Mouse (Mus musculus) embryonic facial prominence, embryonic 15.5 days (tissue): ENCODE results near the gene 6330409D20Rik. TPM values are rescaled to one million over a fixed set of nuclear protein-coding genes. Genes with fewer than 3 reads are reported as not detected.

ENCODE experiments used
- ATAC-seq: fragments of 200-750 bp; cut with Nextera tagmentation; 2 replicates; pipeline ENCODE4 v1.8.0; 2017; ENCODE audit warnings: low read depth, moderate TSS enrichment; ENCODE audit not compliant: insufficient number of reproducible peaks, low FRiP score, low TSS enrichment
- H3K27ac ChIP-seq: fragments of 300-500 bp; sonication (generic); replicated peaks from 2 replicates; pipeline ENCODE4 v1.5.1; 2015; ENCODE audit warnings: mild to moderate bottlenecking, inconsistent platforms
- H3K27me3 ChIP-seq: fragments of 300-500 bp; sonication (generic); 2 replicates; pipeline ENCODE4 v1.6.1; 2015; ENCODE audit warnings: inconsistent platforms
- H3K36me3 ChIP-seq: fragments of 300-500 bp; sonication (generic); 2 replicates; pipeline ENCODE4 v1.6.1; 2015; ENCODE audit warnings: mild to moderate bottlenecking, inconsistent platforms
- H3K4me1 ChIP-seq: fragments of 300-500 bp; sonication (generic); 2 replicates; pipeline ENCODE4 v1.6.1; 2015; ENCODE audit warnings: inconsistent platforms
- H3K4me2 ChIP-seq: fragments of 300-500 bp; sonication (generic); replicated peaks from 2 replicates; pipeline ENCODE4 v1.6.1; 2015; ENCODE audit warnings: mild to moderate bottlenecking, inconsistent platforms
- H3K4me3 ChIP-seq: fragments of 300-500 bp; sonication (generic); replicated peaks from 2 replicates; pipeline ENCODE4 v1.5.1; 2015; ENCODE audit warnings: mild to moderate bottlenecking, inconsistent platforms
- H3K9ac ChIP-seq: fragments of 300-500 bp; sonication (generic); 2 replicates; pipeline ENCODE4 v1.6.1; 2015; ENCODE audit warnings: inconsistent platforms
- H3K9me3 ChIP-seq: fragments of 300-500 bp; sonication (generic); replicated peaks from 2 replicates; pipeline ENCODE4 v1.6.1; 2016; ENCODE audit warnings: inconsistent platforms
- WGBS: fragments of 180-500 bp; shearing (Covaris S2); methylation state at CpG from one replicate; pipeline ENCODE4 v1.1.7; 2015; 5-methylcytosine and 5-hydroxymethylcytosine counted together
- polyA plus RNA-seq: library from polyadenylated mRNA; unstranded; fragments of >200 nt; fragmentation: Nextera tagmentation; extraction: Ambion mirVana; gene quantifications from 2 replicates; pipeline ENCODE4 v1.2.1, GENCODE M21; 2015

6330409D20Rik gene
- polyA plus RNA-seq, 1 experiment from 2014 or later: 0.32 TPM

- Histone ChIP-seq H3K4me3 (no peak overlapping the region), H3K27ac (no peak overlapping the region), H3K36me3 (no peaks in the 10 kb centered on the region), H3K9ac (no peak overlapping the region), H3K4me2 (peak overlapping the region; percentile 34; the same call in 1 of the 2 replicates), H3K27me3 (no peaks in the 10 kb centered on the region), H3K9me3 (no peaks in the 10 kb centered on the region), H3K4me1 (peaks cover 31% of the 10 kb centered on the region)
- 53% methylated on average over 3 of the region's 3 CpGs for WGBS
- ATAC-seq: no peak
Observed at GRCm38 (mm10) chr2:32722581-32722980, 18.2 kb downstream of the 6330409D20Rik start.

DNA sequence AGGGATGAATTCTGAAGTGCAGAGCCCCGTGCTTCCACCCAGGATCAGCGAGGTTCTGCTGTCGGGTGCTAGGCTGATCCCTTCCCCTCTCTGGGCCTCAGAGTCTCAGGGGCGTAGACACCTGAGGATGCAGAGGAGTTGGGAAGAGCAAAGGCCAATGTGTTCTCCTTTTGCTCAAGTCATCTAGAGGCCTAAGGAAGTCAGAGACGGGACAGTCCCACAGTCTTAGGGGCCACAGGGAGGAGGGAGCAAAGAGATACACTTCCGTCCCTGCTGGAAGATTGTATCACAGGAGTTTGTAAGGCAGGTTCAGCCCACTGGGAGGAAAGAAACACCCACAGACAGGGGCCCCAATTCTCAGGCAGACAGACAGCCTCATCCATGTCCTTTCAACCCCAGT lies 18.8 kb downstream of the 6330409D20Rik start:
- Histone ChIP-seq H3K36me3 (no peaks in the 10 kb centered on the region), H3K4me2 (peak overlapping the region; percentile 34), H3K27me3 (no peaks in the 10 kb centered on the region), H3K4me1 (peaks cover 28% of the 10 kb centered on the region), H3K4me3 (peak overlapping the region; percentile 25), H3K9me3 (no peaks in the 10 kb centered on the region), H3K27ac (0 out of 2 replicates have a peak overlapping the region, but pooled peaks have one; percentile 17), H3K9ac (no peak overlapping the region)
- WGBS: 49% methylated on average over 6 of the region's 6 CpGs
- ATAC-seq: no peak

DNA sequence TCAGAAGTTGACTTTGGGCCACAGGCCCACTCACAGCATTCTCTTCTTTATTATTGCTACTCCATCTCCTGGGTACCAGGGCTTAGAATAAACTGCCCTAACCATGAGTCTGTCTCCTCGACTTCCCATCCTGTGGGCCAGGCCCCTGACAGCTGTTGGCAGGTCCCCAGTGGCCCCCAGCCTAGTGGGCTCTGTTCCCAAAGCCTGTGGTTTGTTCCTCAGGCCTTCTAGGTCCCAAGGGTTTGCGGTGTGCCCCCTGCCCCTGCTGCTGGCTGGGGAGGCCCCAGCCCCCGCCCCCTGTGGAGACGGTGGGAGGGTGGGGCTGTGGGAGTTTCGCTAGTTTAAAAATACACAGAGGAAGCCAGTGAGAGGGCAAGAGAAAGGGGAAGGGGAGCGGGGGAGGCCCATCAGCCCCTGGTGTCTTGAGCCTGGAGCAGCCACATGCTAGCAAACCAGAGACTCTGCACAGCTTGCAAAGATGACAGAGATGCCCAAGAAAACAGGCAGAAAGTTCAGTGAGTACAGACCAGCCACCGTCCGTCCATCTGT lies 20.1 kb downstream of the 6330409D20Rik start, which contains the start of gene Sh2d3c:
Sh2d3c (plus strand) TSS at position 375 of the 549 bp plus-strand sequence.
- no peaks in the 10 kb centered on the region for H3K36me3 ChIP-seq
- WGBS: 32% methylated on average over 8 of the region's 8 CpGs
- peak; percentile 64; the same call in 1 of the 2 replicates for ATAC-seq

DNA sequence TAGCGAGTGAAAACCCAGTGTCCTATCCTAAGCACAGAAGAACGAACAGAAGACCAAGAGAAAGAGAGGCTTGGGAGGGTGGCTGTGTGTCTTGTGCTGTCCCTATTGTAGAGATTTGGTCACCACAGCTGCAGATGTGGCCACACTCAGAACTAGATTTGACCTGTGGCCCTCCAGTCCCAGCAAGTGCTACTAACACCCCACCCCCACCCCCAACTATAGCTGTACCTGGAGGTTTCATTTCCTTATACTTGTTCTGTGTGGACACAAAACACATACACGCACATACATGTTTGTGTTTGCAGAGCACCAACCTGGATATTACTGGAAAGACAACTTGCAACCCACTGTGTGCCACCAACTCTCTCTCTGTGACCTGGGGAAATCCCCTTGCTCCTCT lies 20.8 kb downstream of the 6330409D20Rik start:
- no peak for ATAC-seq
- 92% methylated on average over 3 of the region's 3 CpGs for WGBS
- Histone ChIP-seq H3K4me1 (peaks cover 29% of the 10 kb centered on the region), H3K4me2 (no peak overlapping the region), H3K27me3 (no peaks in the 10 kb centered on the region), H3K9me3 (no peaks in the 10 kb centered on the region), H3K9ac (no peak overlapping the region), H3K27ac (peak overlapping the region; percentile 13; the same call in 1 of the 2 replicates), H3K4me3 (no peak overlapping the region), H3K36me3 (no peaks in the 10 kb centered on the region)

More for the DNA sequence above, 20.1 kb downstream of the 6330409D20Rik start, which contains the start of gene Sh2d3c:
- H3K4me3 ChIP-seq: peak within 1 kb of the TSS; percentile 25
- no peaks in the 10 kb centered on the region for H3K9me3 ChIP-seq
- peak within 1 kb of the TSS; percentile 34 for H3K4me2 ChIP-seq
- no peak within 1 kb of the TSS for H3K9ac ChIP-seq
- H3K27ac ChIP-seq: peak within 1 kb of the TSS; percentile 17
- peaks cover 26% of the 10 kb centered on the region for H3K4me1 ChIP-seq
- H3K27me3 ChIP-seq: no peaks in the 10 kb centered on the region

DNA sequence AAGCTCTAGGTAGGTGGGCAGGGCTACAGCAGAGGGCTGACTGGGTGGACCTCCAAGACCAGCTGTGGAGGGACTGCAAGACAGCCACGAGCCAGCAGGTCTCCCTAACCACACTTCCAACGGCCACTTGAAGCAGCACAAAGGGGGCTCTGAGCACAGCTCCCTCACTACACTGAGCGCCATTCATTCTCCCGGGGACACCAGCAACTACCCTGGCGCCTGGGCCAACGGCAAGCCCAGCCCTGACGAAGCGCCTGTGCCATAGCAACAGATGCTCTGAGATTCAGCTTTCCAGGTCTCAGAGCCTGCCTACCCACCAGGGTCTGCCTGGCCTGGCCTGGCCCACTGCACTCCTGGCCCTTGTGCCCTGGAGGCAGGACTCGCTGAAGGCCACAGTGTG lies 22.1 kb downstream of the 6330409D20Rik start:
- Histone ChIP-seq H3K36me3 (no peaks in the 10 kb centered on the region), H3K27me3 (no peaks in the 10 kb centered on the region), H3K27ac (no peak overlapping the region), H3K4me1 (peaks cover 42% of the 10 kb centered on the region), H3K9me3 (no peaks in the 10 kb centered on the region), H3K9ac (no peak overlapping the region), H3K4me2 (no peak overlapping the region), H3K4me3 (no peak overlapping the region)
- WGBS: 34% methylated on average over 9 of the region's 9 CpGs
- ATAC-seq: peak; percentile 73; the same call in 1 of the 2 replicates

DNA sequence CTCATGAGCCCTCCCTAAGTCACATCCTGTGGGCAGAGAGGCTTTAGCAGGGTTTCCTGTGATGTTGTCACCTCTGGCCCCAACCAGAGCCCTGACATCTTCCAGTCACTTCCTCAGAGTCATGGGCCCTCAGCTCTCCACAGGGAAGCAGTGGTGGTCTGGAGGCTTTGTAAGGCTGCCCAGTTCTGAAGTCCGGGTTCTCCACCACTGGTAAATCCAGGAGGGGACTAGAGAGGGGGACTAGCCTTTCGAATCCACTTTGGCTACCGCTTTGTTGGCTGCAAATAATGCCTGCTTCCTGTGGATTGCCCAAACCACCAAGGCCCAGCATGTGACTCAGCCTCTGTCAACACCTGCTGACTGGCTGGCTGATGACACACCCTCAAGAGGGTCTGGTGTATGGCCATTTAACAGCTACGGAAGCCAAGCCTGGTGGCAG lies 25.8 kb downstream of the 6330409D20Rik start:
- no peak overlapping the region for H3K9ac ChIP-seq
- WGBS: 56% methylated on average over 4 of the region's 4 CpGs
- no peak overlapping the region for H3K4me3 ChIP-seq
- H3K27me3 ChIP-seq: no peaks in the 10 kb centered on the region
- H3K36me3 ChIP-seq: peaks cover 12% of the 10 kb centered on the region
- ATAC-seq: no peak
- H3K4me2 ChIP-seq: no peak overlapping the region
- peak overlapping the region; percentile 45; the same call in 1 of the 2 replicates for H3K27ac ChIP-seq
- no peaks in the 10 kb centered on the region for H3K9me3 ChIP-seq
- peaks cover 34% of the 10 kb centered on the region for H3K4me1 ChIP-seq

DNA sequence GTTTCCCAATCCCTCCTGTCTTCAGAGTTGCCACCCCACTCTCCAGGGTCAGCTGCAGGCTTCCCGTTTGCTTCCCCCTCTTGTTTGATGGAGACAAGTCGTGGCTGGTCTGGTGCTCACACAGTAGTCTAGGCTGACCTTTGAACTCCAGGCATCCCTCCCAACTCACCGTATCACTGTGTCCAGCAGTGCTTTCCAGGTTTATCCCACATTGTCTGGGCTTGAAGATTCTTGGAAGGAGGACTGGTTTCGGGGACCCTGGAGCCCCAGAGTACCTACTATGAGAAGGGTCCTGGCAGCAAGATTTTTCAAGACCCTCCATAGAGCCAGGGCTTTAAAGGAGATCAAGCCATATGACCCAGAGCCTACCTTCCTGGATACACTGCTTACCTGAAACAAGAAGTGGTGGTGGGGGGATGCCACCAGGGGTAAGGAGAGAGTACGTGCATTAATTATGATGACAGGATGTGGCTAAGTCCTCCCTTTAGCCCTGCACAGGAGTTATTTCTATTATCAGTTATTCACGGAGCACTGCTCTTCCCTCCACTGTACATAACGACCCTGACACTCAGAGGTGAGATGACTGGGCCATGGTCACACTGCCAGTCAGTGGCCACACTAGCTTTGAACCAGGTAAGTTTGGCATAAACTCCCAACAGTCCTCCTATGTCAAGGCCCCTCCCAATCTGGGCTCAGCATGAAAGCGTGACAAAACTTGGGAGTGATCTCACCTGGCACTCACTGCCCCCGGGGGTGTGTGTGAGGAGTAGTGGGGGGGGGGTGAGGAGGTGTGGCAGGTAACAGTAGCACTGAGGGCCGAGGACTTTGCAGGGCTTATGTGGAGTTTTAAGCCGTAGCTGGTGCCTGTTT lies 26.5 kb downstream of the 6330409D20Rik start:
- Histone ChIP-seq H3K4me3 (no peak overlapping the region), H3K4me1 (peaks cover 34% of the 10 kb centered on the region), H3K9ac (no peak overlapping the region), H3K27me3 (no peaks in the 10 kb centered on the region), H3K9me3 (no peaks in the 10 kb centered on the region), H3K4me2 (peak overlapping the region; percentile 62; the same call in 1 of the 2 replicates), H3K27ac (peak overlapping the region; percentile 97), H3K36me3 (peaks cover 18% of the 10 kb centered on the region)
- WGBS: 47% methylated on average over 11 of the region's 11 CpGs
- no peak for ATAC-seq

DNA sequence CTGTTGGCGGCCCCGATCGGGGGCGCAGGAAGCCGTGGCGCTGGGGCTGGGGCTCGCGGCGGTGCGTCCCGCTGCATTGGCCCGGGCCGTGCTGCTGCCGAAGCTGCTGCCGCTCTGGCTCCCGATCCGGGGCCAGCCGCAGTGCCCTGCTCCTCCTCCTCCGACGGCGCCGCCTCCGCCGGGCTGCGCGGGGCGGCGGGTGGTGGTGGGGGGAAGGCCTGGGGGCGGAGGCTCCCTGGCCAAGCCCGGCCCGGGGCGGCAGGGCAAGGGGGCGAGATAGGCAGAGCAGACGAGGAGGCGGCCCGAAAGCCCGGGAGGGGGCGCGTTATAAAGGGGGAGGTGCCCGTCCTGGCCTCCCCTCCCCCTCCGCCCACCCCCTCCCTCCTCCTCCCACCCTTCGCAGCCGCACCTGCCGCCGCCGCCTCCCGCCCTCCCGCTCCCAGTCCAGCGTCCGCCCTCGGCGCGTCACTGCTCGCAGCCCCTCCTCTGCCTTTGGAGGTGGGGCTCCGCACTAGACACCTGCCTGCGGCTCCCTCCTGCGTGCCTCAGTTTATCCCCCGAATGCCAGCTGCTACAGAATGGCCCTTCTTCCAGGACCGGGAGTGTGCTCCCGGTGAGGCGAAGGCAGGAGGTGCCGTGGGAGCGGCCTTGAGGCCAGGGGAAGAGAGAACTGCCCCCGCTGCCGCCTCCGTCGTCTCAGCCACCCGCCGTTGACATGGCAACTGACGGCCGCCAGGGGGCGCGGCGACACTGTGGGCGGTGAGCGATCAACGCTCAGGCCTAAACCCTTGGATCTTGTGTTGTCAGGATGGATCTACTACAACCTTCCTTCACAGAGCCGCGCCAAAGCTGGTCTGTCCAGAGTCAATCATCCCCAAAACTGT lies 27.6 kb downstream of the 6330409D20Rik start, which contains the start of gene Cdk9:
Cdk9 (minus strand) TSS at position 143 of the 884 bp plus-strand sequence.
- no peaks in the 10 kb centered on the region for H3K9me3 ChIP-seq
- under 1% methylated on average over 64 of the region's 79 CpGs for WGBS
- peaks cover 28% of the 10 kb centered on the region for H3K36me3 ChIP-seq
- H3K4me1 ChIP-seq: peaks cover 31% of the 10 kb centered on the region
- peak; percentile 90 for ATAC-seq
- H3K4me2 ChIP-seq: peak within 1 kb of the TSS; percentile 62
- H3K27me3 ChIP-seq: no peaks in the 10 kb centered on the region
- H3K27ac ChIP-seq: peak within 1 kb of the TSS; percentile 97
- peak within 1 kb of the TSS; percentile 72 for H3K9ac ChIP-seq
- H3K4me3 ChIP-seq: peak within 1 kb of the TSS; percentile 85

DNA sequence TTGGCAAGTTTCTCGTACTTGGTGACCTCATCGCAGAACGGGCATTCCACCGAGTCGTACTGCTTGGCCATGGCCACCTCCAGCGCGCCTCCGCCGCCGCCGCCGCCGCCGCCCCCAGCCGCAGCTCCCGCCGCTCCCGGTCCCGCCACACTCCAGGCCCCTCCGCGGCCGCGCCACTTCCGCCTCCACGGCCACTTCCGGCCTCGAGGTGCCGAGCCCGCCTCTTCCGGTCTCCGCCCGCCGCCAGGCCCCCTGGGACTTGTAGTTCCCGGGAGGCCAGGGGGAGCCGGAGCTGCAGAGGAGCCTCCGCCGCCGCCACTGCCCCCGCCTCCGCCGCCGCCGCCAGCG lies 28.3 kb downstream of the 6330409D20Rik start:
- under 1% methylated on average over 28 of the region's 44 CpGs for WGBS

DNA sequence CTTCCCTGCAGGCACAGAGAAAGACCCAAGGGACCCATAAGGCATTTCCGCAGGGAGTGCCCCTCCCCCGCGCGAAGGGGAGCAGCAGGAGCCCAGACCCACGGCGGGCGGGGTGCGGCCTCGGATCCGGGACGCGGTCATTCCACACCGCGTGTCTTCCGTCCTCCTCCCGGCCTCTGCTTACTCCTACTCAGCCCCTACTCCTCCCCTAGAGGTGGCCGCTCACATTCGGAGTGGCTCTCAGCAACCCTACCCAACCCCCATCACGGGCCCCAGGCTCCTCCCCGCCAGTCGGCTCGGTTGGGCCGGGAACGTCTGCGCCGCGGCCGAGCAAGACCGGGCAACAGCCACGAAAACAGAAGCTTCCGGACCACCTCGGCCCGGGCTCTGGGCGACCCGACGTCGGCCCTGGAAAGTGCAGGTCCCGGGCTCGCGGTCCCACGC lies 28.7 kb downstream of the 6330409D20Rik start:
- ATAC-seq: peak; percentile 56
- peak overlapping the region; percentile 97 for H3K27ac ChIP-seq
- peak overlapping the region; percentile 57 for H3K4me2 ChIP-seq
- H3K27me3 ChIP-seq: no peaks in the 10 kb centered on the region
- H3K36me3 ChIP-seq: peaks cover 37% of the 10 kb centered on the region
- whole genome bisulfite sequencing: under 1% methylated on average over 41 of the region's 41 CpGs
- peaks cover 31% of the 10 kb centered on the region for H3K4me1 ChIP-seq
- H3K9ac ChIP-seq: peak overlapping the region; percentile 72
- peak overlapping the region; percentile 85 for H3K4me3 ChIP-seq
- no peaks in the 10 kb centered on the region for H3K9me3 ChIP-seq

More for the DNA sequence above, 28.3 kb downstream of the 6330409D20Rik start:
- peaks cover 35% of the 10 kb centered on the region for H3K36me3 ChIP-seq
- peaks cover 31% of the 10 kb centered on the region for H3K4me1 ChIP-seq
- no peaks in the 10 kb centered on the region for H3K9me3 ChIP-seq
- H3K4me3 ChIP-seq: peak overlapping the region; percentile 85
- H3K4me2 ChIP-seq: peak overlapping the region; percentile 62
- peak overlapping the region; percentile 97 for H3K27ac ChIP-seq
- peak; percentile 91 for ATAC-seq
- H3K9ac ChIP-seq: peak overlapping the region; percentile 72
- no peaks in the 10 kb centered on the region for H3K27me3 ChIP-seq
